Mouse (Mus musculus): Measurements from ENCODE around the gene Kcnh1. TPM values are rescaled to one million over a fixed set of nuclear protein-coding genes. Genes with fewer than 3 reads are reported as not detected.

Gene Kcnh1
- polyA plus RNA-seq, 2 experiments: under 0.01 TPM; not detected in 1

GRCm38 (mm10) chr1:192555516-192555915 is 364.9 kb downstream of the Kcnh1 start:
- DNase-seq (ENCODE audit: low read depth in 3 of 3, low spot score in 3 of 3): no peak
- WGBS (ENCODE audit: insufficient replicate concordance): 55% methylated on average over 4 of the region's 4 CpGs

GRCm38 (mm10) chr1:192557978-192558594 is 367.5 kb downstream of the Kcnh1 start:
- Histone ChIP-seq H3K9me3 (ENCODE audit: control insufficient read depth, low read length) (no peaks in the 10 kb centered on the region), H3K4me3 (ENCODE audit: insufficient read depth in 1 of 2, low read depth in 2 of 2, low read length in 2 of 2) (no peak overlapping the region), H3K4me2 (ENCODE audit: low read depth) (no peak overlapping the region), H3K4me1 (replicated peaks; ENCODE audit: control insufficient read depth in 2 of 2, insufficient read depth in 2 of 2, low read length in 1 of 2) (no peaks in the 10 kb centered on the region), H3K27ac (no peak overlapping the region), H3K27me3 (ENCODE audit: control insufficient read depth, insufficient read depth, low read length) (no peaks in the 10 kb centered on the region), H3K9ac (replicated peaks) (no peak overlapping the region), H3K36me3 (replicated peaks; ENCODE audit: control insufficient read depth, insufficient read depth, low read depth) (no peaks in the 10 kb centered on the region)
- DNase-seq (ENCODE audit: low read depth in 3 of 3, low spot score in 3 of 3) (no peak), ATAC-seq (ENCODE audit: insufficient read depth) (no peak)
- TF ChIP-seq CTCF (IDR thresholded peaks at IDR 0.05; ENCODE audit: low read depth): no peak
- no peak for TF ChIP-seq EP300 (IDR thresholded peaks at IDR 0.05; ENCODE audit: low read depth)
- 49% methylated on average over 5 of the region's 5 CpGs for WGBS (ENCODE audit: insufficient replicate concordance)

More at GRCm38 (mm10) chr1:192555516-192555915, 364.9 kb downstream of the Kcnh1 start:
- no peak for ATAC-seq (ENCODE audit: insufficient read depth)
- no peak overlapping the region for H3K4me3 ChIP-seq (ENCODE audit: insufficient read depth in 1 of 2, low read depth in 2 of 2, low read length in 2 of 2)
- H3K9ac ChIP-seq (replicated peaks): no peak overlapping the region
- TF ChIP-seq CTCF (IDR thresholded peaks at IDR 0.05; ENCODE audit: low read depth) (no peak), EP300 (IDR thresholded peaks at IDR 0.05; ENCODE audit: low read depth) (no peak)
- no peaks in the 10 kb centered on the region for H3K4me1 ChIP-seq (replicated peaks; ENCODE audit: control insufficient read depth in 2 of 2, insufficient read depth in 2 of 2, low read length in 1 of 2)
- H3K9me3 ChIP-seq (ENCODE audit: control insufficient read depth, low read length): no peaks in the 10 kb centered on the region
- H3K4me2 ChIP-seq (ENCODE audit: low read depth): no peak overlapping the region
- H3K36me3 ChIP-seq (replicated peaks; ENCODE audit: control insufficient read depth, insufficient read depth, low read depth): no peaks in the 10 kb centered on the region
- H3K27ac ChIP-seq: no peak overlapping the region
- H3K27me3 ChIP-seq (ENCODE audit: control insufficient read depth, insufficient read depth, low read length): no peaks in the 10 kb centered on the region

GRCm38 (mm10) chr1:192559341-192559740 is 368.8 kb downstream of the Kcnh1 start:
- ATAC-seq (ENCODE audit: insufficient read depth) (no peak), DNase-seq (ENCODE audit: low read depth in 3 of 3, low spot score in 3 of 3) (no peak)
- H3K4me2 ChIP-seq (ENCODE audit: low read depth): no peak overlapping the region
- WGBS (ENCODE audit: insufficient replicate concordance): 61% methylated on average over 1 of the region's 1 CpGs
- H3K9ac ChIP-seq (replicated peaks): no peak overlapping the region
- no peak overlapping the region for H3K4me3 ChIP-seq (ENCODE audit: insufficient read depth in 1 of 2, low read depth in 2 of 2, low read length in 2 of 2)
- TF ChIP-seq CTCF (IDR thresholded peaks at IDR 0.05; ENCODE audit: low read depth) (no peak), EP300 (IDR thresholded peaks at IDR 0.05; ENCODE audit: low read depth) (no peak)
- no peaks in the 10 kb centered on the region for H3K36me3 ChIP-seq (replicated peaks; ENCODE audit: control insufficient read depth, insufficient read depth, low read depth)
- no peaks in the 10 kb centered on the region for H3K9me3 ChIP-seq (ENCODE audit: control insufficient read depth, low read length)
- H3K27ac ChIP-seq: no peak overlapping the region
- no peaks in the 10 kb centered on the region for H3K4me1 ChIP-seq (replicated peaks; ENCODE audit: control insufficient read depth in 2 of 2, insufficient read depth in 2 of 2, low read length in 1 of 2)
- H3K27me3 ChIP-seq (ENCODE audit: control insufficient read depth, insufficient read depth, low read length): no peaks in the 10 kb centered on the region

Other genes starting within 250 kb of the Kcnh1 start
- gene Rd3, start 213.4 kb upstream of the Kcnh1 start, polyA plus RNA-seq (2012; rRNA removed): 0.04 TPM in 2 replicates
- 0.09 and 0.10 TPM in 2 replicates for gene Rd3, start 213.4 kb upstream of the Kcnh1 start, polyA plus RNA-seq (2014; fragmentation: Nextera tagmentation; extraction: Ambion mirVana)
- 4.9 and 7.2 TPM in 2 replicates for gene Traf5, start 98.2 kb upstream of the Kcnh1 start, polyA plus RNA-seq (2012; rRNA removed)
- gene Traf5, start 98.2 kb upstream of the Kcnh1 start, polyA plus RNA-seq (2014; fragmentation: Nextera tagmentation; extraction: Ambion mirVana): 4.9 and 6.6 TPM in 2 replicates
- 7.1 and 9.1 TPM in 2 replicates for gene Rcor3, start 52.7 kb upstream of the Kcnh1 start, polyA plus RNA-seq (2012; rRNA removed)
- gene Rcor3, start 52.7 kb upstream of the Kcnh1 start, polyA plus RNA-seq (2014; fragmentation: Nextera tagmentation; extraction: Ambion mirVana): 6.7 and 6.9 TPM in 2 replicates

Data from liver, embryonic 14.5 days (tissue).